Mouse (Mus musculus) brain, adult 2 months (tissue): ENCODE data around the gene Arl3.
A peak's percentile ranks its signal among the peaks of the same experiment; 100 is the strongest.

Experiments used
- DNase-seq: peaks from one replicate; pipeline ENCODE4 v3.0.0; 2011; ENCODE audit warnings: low read depth, low spot score

Arl3 gene

DNA sequence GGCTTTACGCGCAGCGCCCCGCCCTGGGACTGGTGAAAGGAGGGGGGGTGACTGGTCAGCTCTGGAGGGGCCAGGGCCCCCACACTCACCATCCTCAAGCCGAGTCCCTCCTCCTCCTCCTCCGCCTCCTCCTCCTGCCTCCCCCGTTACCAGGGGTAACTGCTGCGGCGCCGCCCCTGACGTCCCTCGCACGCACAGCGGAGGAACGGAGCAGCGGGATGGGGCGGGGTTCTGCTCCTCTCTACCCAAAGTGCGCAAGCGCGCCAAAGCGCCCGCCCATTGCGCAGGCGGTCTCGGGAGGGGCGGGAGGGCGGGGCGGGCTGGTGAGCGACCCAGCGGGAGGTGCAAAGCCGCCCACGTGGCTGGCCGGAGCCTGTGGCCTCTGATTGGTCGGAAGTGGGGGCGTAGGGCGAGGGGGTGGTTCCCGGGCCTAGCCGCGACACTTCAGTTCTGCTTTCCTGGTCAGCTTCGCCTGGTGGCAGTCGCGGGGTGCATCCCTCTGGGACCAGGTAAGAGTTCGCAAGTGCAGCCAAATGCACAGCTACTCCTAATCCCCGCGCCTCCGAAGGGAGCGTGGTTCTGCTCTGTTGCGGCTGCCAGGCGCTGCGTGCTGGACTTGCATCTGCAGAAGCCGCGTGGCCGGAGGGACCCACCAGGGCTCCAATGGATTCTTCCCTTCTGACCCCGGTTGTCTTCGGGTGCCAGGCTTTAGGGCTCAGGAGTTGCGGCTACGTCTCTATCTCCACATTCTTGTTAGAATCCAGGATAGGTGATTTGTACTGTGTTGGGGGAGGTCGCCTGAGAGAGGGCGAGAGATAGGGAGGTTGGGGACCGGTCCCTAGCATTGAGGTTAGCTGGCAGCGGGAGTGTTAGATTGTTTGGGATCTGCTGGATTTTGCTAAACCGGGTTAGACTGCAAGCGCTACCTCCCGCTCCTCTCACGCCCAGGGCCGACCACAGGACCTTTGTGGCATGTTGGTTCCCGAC lies at the start of gene Arl3, which contains the start of gene Sfxn2:
Gene Arl3, minus strand, starts transcription at position 248 of the 987 bp plus-strand sequence.
Gene Sfxn2, plus strand, starts transcription at position 415 of the 987 bp plus-strand sequence.
- DNase-seq: peak; percentile 98

DNA sequence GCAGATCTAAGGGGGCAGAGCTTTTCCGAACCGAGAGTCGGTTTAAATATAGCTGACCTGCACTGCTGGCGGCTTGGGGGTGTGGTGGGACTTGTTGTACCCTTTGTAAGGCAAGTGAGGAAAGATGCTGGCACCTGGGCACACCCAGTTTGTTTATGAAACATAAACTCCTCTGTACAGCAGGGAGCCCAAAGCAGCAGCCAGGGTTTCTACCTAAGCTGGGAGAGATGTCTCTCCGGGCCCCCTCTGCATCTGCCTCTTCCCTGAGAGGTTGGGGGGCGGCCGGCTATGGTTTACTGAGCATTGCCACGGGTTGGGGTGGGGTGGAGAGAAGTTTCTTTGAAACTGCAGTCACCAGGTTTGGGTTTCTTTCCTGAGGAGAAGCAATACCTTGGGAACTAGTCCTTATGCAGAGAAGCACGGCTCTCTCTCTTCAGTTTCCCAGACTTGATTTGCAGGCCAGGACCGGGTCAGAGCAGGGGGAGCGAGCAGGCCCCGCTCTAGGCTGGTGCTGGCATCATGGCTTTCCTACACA lies 49.7 kb upstream of the Arl3 start:
- DNase-seq: no peak

DNA sequence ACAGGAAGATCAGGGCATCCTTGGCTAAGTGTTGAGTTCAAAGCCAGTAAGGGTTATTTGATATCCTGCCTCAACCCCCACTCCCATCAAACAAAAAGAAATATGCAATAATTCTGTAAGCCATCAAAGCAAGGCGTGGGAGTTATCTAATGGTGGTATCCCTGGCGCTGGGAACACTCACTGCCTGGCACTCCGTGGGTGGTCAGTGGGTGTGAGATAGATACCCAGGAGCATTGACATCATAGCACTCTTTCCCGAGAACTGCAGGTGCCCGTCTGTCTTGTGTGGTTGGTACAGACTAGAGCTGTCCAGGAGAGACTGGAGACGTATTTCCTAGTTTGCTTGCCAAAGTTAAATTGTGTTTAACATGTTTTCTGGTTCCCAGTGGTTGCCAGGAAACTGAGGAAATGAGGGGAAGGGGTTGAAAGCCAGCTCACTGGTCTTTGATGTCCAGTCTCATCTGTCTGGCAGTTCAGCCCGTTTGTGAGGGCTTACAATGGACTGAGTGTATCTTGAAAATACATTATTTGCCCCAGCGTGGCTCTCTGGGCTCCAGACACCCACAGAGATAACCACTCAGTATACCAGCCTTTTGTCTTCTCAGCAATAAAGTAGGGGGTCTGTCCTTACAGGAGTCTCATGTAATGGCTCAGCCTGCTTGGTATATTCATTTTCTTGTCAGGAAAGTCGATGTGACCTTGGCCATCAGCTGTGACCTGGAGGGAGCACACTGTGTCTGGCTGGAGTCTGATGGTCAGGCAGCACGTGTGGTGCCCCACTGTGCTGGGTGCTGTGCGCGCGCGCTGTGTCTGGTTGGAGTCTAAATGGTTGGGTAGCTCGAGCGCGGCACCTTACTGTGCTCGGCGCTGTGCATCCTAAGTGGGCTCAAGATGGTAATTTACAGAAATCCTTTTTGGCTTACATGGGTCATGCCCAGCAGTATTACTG lies 48.5 kb upstream of the Arl3 start:
- DNase-seq: peak; percentile 56

DNA sequence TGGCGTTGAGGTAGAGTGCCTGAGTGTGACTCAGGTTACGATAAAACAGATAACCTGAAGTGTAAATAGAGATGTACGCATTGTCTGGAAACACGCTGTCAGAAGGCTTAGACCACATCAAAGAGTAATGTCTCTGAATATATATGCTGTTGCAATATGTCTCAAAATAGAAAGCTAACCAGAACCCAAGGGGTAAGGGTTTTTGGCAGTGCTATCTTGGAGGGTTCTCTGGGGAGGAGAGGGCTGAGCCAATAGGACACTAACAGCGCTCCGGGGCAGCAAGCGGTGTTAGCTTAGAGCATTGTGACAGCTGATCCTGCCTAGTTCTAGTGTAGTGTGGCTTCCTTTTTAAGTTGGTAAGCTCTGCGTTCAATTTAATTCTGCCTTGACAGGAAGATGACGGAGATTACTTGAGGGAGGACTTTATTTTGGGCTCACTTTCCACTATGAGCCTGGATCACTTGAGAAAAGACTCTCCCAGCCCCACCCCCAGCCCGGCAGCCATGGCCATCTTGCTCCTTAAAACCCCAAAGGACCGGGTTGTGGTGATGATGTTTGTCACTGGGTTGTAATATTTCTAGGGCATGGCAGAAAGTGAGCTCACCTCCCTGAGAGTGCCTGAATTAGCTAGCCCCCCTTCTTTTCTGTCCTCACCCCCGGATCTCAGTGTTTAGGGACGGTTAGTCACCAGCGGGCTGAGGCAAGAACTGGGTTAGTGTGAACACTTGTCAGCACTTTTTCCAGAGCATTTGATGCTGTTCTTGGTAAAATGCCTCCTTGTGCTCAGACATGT lies 47.2 kb upstream of the Arl3 start:
- peak; percentile 88 for DNase-seq

DNA sequence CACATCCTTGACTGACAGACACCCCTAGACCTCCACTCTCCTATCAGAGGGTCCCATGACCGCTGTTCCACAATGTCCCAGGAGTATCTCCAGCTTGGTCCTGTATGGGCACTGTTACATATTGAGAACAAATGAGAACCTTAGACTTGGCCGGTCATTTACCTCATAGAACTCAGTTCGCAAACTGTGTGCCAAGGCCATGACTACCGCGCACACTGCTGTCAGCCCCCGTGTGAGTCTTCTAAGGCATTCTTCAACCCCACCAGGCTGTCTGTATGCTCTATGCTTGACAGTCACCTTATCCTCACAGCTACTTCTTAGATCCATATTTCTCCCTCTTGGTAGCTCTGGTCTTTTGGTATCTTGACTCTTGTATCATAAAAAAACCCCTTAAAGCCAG lies 46.5 kb upstream of the Arl3 start:
- no peak for DNase-seq

DNA sequence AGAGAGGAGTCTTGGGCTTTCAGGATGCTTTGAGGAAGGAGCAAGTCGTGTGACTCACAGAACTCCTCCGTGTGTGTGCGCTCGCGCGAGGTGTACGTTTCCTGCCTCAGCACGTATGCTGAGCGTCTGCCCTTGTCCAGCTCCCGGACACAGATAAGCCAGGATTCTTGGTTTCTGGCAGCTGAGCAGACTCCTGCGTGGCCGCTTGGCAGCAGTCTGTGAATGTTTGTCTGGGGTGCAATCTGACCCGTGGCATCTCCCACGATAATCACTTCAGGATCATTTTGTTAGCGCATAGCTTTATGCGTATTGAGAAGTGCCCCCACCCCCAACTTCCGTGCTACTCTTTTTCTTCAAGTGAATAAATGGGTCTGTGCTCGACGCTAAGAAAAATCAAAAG lies 46.0 kb upstream of the Arl3 start:
- peak; percentile 64 for DNase-seq

DNA sequence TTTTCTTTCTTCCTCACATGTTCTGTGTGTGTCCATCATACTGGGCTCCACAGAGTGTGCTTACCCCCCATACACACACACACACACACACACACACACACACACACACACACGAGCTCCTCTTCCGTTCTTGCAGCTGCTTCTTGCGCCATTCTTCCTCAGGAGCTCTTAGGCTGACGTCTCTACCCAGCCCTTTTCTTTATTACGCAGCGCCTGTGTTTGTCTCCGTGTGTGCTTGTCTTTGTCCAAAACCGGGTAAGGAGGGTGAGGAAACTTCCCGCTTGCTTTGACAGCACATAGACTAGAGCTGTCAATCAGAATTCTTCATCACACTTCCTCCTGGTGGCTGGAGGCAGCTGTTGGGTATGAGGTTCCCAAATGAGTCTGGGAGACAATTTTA lies 45.3 kb upstream of the Arl3 start:
- DNase-seq: no peak

DNA sequence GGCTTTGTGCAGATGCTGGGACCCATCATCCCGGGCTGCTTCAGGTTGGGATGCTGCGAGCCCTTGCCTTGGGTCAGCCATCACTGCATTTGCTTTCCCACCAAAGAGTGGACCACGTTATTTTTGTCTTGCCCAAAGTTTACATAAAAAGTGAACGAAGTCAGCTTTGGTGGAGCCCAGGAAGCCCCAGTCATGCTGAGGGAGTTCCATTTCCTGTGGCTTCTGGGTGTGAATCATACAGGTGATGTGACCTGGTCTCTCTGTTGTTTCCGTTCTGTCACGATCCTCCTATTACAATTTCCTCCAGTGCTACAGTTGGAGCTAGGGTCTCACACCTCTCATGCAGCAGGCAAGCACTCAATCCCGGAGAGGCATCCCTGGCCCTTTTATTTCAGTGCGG lies 44.4 kb upstream of the Arl3 start:
- no peak for DNase-seq

DNA sequence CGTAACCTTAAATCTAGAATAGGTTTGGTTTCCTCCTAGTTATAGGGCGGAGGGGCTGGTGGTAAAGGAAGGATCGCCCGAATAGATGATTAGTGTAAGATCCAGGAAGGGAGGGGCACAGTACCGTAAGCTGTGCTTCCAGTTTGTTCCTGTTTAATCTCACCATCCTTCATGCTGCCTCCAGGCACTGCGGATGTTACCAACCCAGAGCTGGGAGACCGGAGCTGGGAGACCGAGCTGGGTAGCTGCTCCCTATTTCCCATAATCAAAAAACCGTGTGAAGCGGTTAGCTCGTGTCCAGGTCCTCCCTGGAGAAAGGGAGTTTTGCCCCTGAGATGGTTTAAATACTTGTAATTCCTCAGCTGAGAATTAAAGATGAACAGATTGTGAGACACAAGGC lies 43.4 kb upstream of the Arl3 start:
- no peak for DNase-seq

DNA sequence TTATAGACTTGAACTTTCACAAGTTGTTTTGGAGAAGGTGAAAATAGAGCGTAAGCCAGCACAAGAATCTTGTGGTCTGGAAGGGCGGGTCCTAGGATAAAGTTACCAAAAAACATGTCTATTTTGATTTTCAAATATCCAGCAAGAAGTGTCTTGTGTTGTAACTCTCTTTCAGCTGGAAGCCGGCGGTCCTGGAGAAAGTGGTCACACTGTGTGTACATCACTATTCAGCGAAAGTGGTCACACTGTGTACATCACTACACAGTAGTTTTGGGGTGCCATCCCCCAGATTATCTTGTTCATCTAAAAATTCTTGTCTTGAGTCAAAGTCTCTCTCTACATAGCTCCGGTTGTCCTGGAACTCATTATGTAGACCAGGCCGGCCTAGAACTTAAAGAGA lies 35.2 kb upstream of the Arl3 start:
- no peak for DNase-seq

DNA sequence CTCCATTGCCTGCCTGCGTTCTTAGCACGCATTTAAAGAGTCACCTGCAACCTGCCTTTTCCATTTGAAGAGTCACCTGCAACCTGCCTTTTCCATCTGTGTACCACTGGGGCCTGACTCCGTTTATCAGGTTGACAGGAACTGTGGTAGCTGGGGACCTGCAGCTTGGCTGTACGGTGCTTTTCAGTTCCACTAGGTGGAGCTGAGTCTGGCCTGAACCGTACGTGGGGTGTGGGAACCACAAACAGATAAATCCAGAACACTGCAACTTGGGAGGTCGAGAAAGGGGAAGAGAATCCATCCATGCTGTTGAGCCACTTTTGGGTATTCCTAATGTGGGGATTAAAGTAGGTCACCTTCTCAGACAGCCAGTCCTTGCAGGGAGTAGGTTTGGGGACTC lies 34.4 kb upstream of the Arl3 start:
- peak; percentile 67 for DNase-seq

DNA sequence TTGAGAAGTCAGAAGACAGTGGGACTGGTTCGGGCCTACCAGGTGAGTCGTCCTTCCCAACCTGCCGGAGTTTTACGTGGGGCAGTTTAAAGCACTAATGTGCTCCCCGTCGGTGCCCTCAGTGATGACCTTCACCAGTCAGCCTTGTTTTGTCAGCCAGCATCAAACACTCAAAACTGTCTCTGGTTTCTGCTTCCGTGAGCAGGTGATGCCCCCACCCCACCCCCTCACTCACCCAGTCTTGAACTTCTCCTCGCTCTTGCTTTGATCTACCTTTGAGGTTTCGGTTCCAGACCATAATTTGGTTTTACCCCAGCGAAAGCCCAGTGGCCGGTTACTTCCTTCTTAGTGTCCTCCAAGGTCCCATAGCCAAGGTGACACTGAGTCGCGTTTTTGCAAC lies 33.7 kb upstream of the Arl3 start:
- no peak for DNase-seq

DNA sequence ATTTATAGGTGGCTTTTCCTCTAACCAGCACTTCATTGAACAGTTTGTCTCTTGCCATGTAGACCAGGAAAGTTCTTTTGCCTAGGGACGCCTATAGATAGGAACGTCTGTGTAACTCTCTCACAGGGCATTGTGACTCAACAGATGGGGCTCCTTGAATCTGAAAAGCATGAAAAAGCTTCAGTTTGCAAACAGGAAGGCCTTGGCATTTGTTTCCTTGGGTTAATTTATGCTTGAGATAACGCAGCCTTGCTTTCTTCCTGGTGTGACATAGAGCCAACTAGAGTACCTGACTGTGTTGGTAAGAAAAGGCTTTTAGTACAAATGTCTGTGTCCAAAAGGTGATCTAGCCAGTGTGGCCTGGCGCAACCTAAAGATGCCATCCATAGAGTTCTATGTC lies 29.4 kb upstream of the Arl3 start:
- no peak for DNase-seq

DNA sequence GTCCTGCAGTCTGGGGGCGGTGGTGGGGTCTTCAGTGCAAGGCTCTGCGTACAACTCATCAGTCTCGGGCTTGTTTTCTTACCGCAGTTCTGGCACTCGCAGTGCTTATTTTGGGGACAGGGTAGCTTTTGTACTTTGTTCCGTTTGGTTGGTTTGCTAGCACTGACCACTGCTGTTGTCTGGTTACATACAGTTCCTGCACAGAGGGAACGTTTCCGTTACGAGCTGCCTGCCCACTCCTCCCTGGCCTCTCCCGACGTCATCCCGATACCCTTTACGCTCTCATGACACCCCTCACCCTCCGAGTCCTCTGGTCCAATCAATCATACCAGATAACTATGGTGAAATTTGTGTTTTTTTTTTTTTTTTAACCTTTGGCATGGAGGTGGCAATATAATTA lies 28.5 kb upstream of the Arl3 start:
- DNase-seq: no peak

DNA sequence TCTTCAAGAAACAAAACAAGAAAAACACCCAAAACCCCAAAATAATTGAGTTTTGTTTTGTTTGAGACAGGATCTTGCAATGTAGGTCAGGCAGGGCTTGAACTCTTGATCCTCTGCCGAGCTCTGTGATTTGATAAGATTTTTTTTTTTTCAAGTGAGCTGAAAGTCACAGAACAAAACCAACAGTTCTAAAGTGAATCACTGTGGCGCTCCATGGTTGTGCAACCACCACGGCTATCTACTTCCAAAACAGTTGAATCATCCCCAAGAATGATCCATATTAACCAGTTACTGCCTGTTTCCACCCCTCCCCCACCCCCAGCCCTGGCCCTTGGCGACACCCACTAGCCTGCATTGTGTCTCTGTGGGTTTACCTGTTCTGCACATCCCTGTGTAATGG lies 27.4 kb upstream of the Arl3 start:
- no peak for DNase-seq

DNA sequence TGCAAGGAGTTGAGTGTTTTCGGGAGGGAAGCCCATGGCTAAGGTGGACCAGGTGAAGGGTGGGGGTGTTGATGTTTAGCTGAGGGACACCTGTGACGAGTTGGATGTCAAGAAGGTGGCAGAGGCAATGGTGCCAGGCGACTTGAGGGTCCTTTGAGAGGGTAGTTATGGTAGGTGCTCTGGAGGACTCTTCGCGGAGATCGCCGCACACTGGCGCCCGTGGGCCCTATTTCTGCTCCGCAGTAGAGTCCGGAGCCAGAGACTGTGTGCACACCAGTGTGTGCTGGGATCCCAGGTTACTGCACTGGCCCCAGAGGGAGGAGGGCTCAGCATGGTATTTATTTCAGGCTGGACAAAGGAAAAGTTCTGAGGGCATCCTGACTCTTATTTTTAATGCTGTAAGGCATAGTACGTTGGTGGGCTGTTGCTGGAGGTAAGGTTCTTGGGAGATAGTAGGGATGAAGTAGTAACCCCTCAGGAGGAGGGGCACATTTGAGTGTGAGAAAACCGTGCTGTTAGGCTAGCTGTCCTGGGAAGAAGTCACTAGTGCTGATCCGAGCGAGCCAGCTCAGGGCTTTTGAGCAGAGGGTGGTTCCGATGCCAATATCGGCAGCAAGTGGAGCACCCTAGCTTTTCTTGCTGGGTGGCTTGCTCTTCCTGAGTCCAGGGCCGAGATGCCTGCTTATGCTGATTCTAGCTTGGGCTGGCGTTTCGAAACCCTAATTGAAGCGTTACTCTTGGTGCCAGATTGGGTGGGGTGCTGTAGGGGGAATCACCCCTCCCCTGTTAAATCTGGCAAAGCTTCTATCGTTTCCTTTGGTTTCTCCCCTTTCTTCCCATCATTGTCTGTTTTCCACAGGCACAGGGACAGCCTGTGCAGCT lies 26.6 kb upstream of the Arl3 start:
- no peak for DNase-seq

DNA sequence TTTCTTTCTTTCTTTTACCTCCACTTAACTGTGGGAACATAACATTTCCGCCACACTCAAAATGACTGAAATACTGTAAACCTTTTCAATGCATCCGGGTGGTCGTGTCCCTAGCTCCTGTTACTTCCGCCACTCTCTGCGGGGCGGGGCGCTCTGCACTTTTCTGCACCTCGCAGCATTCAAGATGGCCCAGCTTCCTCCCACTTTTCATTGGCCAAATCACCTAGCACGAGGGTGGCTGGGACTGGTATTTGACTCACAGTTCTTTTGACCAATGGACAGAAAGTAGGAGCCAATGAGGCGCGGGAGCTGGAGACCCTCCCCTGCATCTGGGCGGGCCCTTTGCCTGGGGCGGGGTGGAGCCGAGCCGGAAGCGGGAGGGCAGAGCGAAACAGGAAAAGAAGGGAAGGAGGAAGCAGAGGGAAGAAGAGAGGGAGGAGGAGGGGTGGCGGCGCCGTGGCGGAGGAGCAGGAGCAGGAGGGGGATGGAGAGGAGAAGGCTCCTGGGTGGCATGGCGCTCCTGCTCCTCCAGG lies 25.8 kb upstream of the Arl3 start, which contains the start of gene Wbp1l:
Gene Wbp1l, plus strand, starts transcription at position 365 of the 533 bp plus-strand sequence.
- DNase-seq: peak; percentile 100

DNA sequence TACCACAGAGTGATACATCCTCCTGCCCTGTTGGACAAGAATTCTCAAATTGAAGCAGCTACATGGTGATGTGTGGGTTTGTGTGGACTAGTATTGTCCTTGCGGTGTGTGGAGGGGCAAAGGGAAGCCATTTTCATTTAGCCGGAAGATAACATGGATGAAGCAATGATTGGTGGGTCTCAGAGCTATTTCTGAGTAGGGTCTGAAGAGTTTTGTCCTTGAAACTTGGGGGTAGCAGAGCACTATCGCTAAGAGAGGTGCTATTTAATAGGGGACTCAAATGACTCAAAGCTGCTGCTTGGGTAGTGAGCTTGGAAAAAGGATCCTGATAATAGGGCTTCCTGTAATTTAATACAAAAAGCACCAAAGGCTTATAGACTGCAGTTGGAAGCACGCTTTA lies 25.2 kb upstream of the Arl3 start:
- DNase-seq: no peak

DNA sequence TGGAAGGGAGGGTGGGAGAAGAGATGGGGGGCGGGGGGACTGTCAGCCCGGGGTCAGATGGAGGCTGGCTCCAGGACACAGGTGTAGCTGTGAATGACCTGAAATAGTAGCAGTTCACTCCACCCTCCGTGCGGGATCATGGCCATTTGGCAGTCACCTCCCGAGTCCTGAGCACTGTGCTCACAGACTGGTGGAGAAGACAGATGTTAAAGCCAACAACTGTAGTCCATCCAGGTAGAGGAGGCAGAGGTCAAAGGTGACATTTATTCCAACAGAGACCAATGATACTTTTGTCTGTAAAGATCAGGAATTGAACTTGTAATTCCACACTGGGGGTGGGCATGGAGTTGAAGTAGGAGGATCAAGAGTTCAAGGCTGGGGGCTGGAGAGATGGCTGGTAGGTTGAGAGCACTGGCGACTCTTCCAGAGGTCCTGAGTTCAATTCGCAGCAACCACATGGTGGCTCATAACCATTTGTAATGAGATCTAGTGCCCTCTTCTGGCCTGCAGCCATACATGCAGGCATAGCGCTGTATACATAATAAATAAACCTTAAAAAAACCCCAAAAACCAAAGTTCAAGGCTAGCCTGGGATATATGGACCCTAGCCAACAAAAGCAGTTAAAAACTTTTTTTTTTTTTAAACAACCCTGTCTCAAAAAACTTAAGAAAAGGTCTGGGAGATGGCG lies 19.9 kb upstream of the Arl3 start:
- no peak for DNase-seq
